21 mouse cellular contexts compared by ENCODE assay signal in genomic region chr10:107256451-107256960, GRCm38 (mm10). TPM values are rescaled to one million over a fixed set of nuclear protein-coding genes. Genes with fewer than 3 reads are reported as not detected.
DNase-seq lines count a peak whose midpoint lies in the region; ATAC-seq lines count a peak whose summit lies in the region.
"Had no signal": no experiment of that assay in that cellular context is flagged by ENCODE, and none has a peak within 500 bp of the region (broad histone marks: within the 10 kb centered on the region; RNA-seq: fewer than 3 reads in every experiment).

No protein-coding gene starts in this region.

- 52% methylated on average over 5 of the region's 5 CpGs for WGBS in kidney, embryonic 14.5 days

- no peak for ATAC-seq in kidney, embryonic 14.5 days (ENCODE audit: low FRiP score, low TSS enrichment)
- ATAC-seq: activated CD4-positive, CD25-positive, alpha-beta regulatory T cell, adult 4 months; CD4-positive, CD25-positive, alpha-beta regulatory T cell, adult 4 months; Patski had no signal

- H3K4me1 ChIP-seq in kidney, embryonic 14.5 days (ENCODE audit: control insufficient read depth, insufficient read depth, low read length), result no peaks in the 10 kb centered on the region

- no peaks in the 10 kb centered on the region for H3K27me3 ChIP-seq in kidney, embryonic 14.5 days (ENCODE audit: control insufficient read depth, insufficient read depth, low read length)
- H3K27me3 ChIP-seq: CH12.LX had no signal

- peak; percentile 94 for DNase-seq in 3T3-L1 (ENCODE audit: low read depth, low spot score)
- DNase-seq in adipocyte (ENCODE audit: low spot score), result peak; percentile 93
- DNase-seq in right cerebral cortex, postnatal 14 days, result no peak
- DNase-seq: adrenal gland, adult 2 months; adrenal gland, adult 8-10 months; adrenal gland, postnatal 10 days; adrenal gland, postnatal 14 days; adrenal gland, postnatal 25 days; adrenal gland, postnatal 36 days; B cell, adult 2 months; cerebellum, adult 11 months; cerebellum, adult 11-12 months; cerebellum, adult 18-20 months; cerebellum, adult 2 months; cerebellum, adult 8-10 months had no signal

- no peaks in the 10 kb centered on the region for H3K9me3 ChIP-seq in kidney, embryonic 14.5 days (ENCODE audit: control insufficient read depth, low read length)

- no peak overlapping the region for H3K9ac ChIP-seq in kidney, embryonic 14.5 days (ENCODE audit: low read depth, low read length)

- H3K4me3 ChIP-seq in kidney, embryonic 14.5 days (ENCODE audit: low read length), result no peak overlapping the region

- no peaks in the 10 kb centered on the region for H3K36me3 ChIP-seq in kidney, embryonic 14.5 days (ENCODE audit: control insufficient read depth, insufficient read depth, low read length)
- H3K36me3 ChIP-seq: G1E had no signal

- no peak overlapping the region for H3K27ac ChIP-seq in kidney, embryonic 14.5 days (ENCODE audit: low read depth, low read length)

- H3K4me2 ChIP-seq in kidney, embryonic 14.5 days (replicated peaks; ENCODE audit: low read depth, low read length), result no peak overlapping the region

RNA-seq across cellular contexts. Expression of gene Lin7a, which starts 15.0 kb away (rescaled TPM):
- polyA plus RNA-seq in kidney, embryonic 14.5 days (2014; fragmentation: Nextera tagmentation; extraction: Ambion mirVana), result 1.3 and 2.7 TPM in 2 replicates
- polyA plus RNA-seq: activated CD4-positive, CD25-positive, alpha-beta regulatory T cell, adult 4 months; CD4-positive, CD25-positive, alpha-beta regulatory T cell, adult 4 months; G1E had no signal
